Mouse (Mus musculus) midbrain, embryonic 11.5 days (tissue): Measurements from ENCODE around the gene Prr7. TPM values are rescaled to one million over a fixed set of nuclear protein-coding genes. Genes with fewer than 3 reads are reported as not detected.

ENCODE experiments used
- ATAC-seq: fragments of 200-750 bp; cut with Nextera tagmentation; 2 replicates; pipeline ENCODE4 v1.8.0; 2017; ENCODE audit warnings: moderate TSS enrichment, moderate library complexity; ENCODE audit not compliant: low FRiP score
- DNase-seq: peaks from one replicate; pipeline ENCODE4 v3.0.0; 2015; ENCODE audit warnings: low spot score; ENCODE audit errors: missing footprints
- H3K27ac ChIP-seq: fragments of 300-500 bp; sonication (generic); 2 replicates; pipeline ENCODE4 v1.5.1; 2014; ENCODE audit warnings: low read depth, low read length
- H3K27me3 ChIP-seq: fragments of 300-500 bp; sonication (generic); 2 replicates; pipeline ENCODE4 v1.6.1; 2014; ENCODE audit warnings: mild to moderate bottlenecking, low read length, moderate library complexity, mixed read lengths; ENCODE audit not compliant: control insufficient read depth, insufficient read depth
- H3K36me3 ChIP-seq: fragments of 300-500 bp; sonication (generic); 2 replicates; pipeline ENCODE4 v1.6.1; 2014; ENCODE audit warnings: mild to moderate bottlenecking, low read length, moderate library complexity, mixed read lengths; ENCODE audit not compliant: control insufficient read depth, insufficient read depth
- H3K4me1 ChIP-seq: fragments of 300-500 bp; sonication (generic); 2 replicates; pipeline ENCODE4 v1.6.1; 2014; ENCODE audit warnings: low read length; ENCODE audit not compliant: control insufficient read depth, insufficient read depth
- H3K4me2 ChIP-seq: fragments of 300-500 bp; sonication (generic); 2 replicates; pipeline ENCODE4 v1.6.1; 2014; ENCODE audit warnings: mild to moderate bottlenecking, moderate library complexity
- H3K4me3 ChIP-seq: fragments of 300-500 bp; sonication (generic); 2 replicates; pipeline ENCODE4 v1.5.1; 2014; ENCODE audit warnings: low read depth, low read length
- H3K9ac ChIP-seq: fragments of 300-500 bp; sonication (generic); 2 replicates; pipeline ENCODE4 v1.6.1; 2014; ENCODE audit warnings: low read length
- H3K9me3 ChIP-seq: fragments of 300-500 bp; sonication (generic); 2 replicates; pipeline ENCODE4 v1.6.1; 2016; ENCODE audit warnings: low read length; ENCODE audit not compliant: control insufficient read depth
- WGBS: fragments of 180-500 bp; shearing (Covaris S2); extraction: QIAGEN DNeasy Blood & Tissue Kit; methylation state at CpG from one replicate; pipeline ENCODE4 v1.1.7; 2014; 5-methylcytosine and 5-hydroxymethylcytosine counted together
- polyA plus RNA-seq: library from polyadenylated mRNA; unstranded; fragments of >200 nt; fragmentation: Nextera tagmentation; extraction: Ambion mirVana; gene quantifications from 2 replicates; pipeline ENCODE4 v1.2.1, GENCODE M21; 2014

The Prr7 gene
- polyA plus RNA-seq, 1 experiment from 2014 or later, result 3.0 TPM

DNA sequence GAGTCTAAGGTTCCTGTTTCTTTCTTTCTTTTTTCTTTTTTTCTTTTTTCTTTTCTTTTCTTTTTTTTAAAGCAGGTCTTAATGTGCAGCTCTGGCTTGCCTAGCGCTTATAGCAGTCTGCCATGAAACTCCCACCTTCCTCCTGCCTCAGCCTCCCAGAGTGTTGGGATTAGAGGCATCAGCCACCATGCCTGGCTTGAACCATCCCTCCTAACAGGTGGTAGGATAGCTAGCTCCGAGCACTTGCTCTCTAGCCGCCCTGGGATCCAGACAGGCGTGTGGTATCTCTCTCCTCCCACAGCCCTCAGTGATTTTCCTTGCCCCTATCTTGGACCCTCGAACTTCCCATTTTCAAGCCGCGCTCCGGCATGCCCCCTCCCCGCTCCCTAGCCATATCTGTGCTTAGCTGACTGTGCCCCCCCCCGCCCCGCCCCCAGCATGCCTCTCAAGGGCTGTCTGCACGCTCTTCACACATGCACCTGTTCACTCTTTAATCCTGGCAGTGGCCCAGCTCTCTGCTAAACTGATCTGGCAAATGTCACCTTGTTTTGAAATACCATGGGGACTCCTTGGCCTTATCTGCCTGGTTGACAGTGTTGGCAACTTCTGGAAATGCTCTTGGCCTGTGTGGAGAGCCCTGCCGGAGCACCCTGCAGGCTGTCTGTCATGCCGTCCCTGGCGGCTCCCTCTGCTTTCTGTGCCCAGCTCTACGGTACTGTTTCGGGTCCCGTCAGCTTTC, 31.0 kb downstream of the Prr7 start:
- H3K27ac ChIP-seq, result no peak overlapping the region
- H3K9ac ChIP-seq, result peak overlapping the region; percentile 35; the same call in 1 of the 2 replicates
- H3K4me1 ChIP-seq, result peaks cover 19% of the 10 kb centered on the region
- WGBS, result 20% methylated on average over 18 of the region's 18 CpGs
- ATAC-seq (0 out of 2 replicates have a peak, but pooled peaks have one; percentile 16), DNase-seq (peak; percentile 81)
- H3K27me3 ChIP-seq, result no peaks in the 10 kb centered on the region
- no peak overlapping the region for H3K4me3 ChIP-seq
- peaks cover 9% of the 10 kb centered on the region for H3K36me3 ChIP-seq
- H3K9me3 ChIP-seq, result no peaks in the 10 kb centered on the region
- no peak overlapping the region for H3K4me2 ChIP-seq

DNA sequence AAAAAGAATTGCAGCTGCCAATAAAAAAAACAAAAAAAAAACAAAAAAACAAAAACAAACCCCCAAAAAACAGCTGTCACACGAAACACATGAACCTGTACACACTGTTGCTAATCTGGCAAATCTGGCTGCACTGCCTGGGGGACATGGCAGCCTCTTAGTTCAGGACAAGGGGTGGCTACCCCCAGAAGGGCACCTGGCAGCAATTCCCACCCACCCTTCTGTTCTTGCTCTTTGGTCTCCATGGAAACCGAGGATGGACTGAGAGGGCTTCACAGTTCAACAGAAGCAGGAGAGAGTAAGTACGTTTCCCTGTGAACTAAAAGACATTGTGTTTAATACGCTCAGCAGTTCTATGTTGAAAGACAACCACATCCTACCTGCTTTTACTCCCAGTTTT, 31.6 kb downstream of the Prr7 start:
- ATAC-seq (no peak), DNase-seq (no peak)
- H3K4me1 ChIP-seq, result peaks cover 19% of the 10 kb centered on the region
- H3K9ac ChIP-seq, result 0 out of 2 replicates have a peak overlapping the region, but pooled peaks have one; percentile 10
- no peaks in the 10 kb centered on the region for H3K27me3 ChIP-seq
- H3K27ac ChIP-seq, result no peak overlapping the region
- H3K9me3 ChIP-seq, result no peaks in the 10 kb centered on the region
- WGBS, result 17% methylated on average over 4 of the region's 4 CpGs
- H3K4me2 ChIP-seq, result no peak overlapping the region
- no peak overlapping the region for H3K4me3 ChIP-seq
- peaks cover 9% of the 10 kb centered on the region for H3K36me3 ChIP-seq

DNA sequence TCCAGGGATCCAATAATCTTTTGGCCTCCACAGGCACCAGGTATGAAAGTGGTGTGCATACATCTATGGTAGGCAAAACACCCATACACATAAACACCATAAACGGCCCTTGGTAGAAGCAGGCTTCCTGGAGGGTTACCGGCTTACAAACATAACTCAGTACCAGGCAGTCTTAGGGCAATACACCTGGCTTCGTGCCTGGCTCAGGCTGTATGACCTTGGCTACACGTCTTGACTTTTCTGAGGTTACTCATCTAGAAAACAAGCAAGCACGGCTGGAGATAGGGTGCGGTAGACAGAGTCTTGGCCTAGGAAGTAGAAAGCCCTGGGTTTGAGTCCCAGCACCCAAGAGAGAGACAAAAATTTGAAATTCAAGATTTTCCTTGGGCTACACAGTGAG, 32.6 kb downstream of the Prr7 start:
- DNase-seq, result no peak
- no peak overlapping the region for H3K4me3 ChIP-seq
- no peaks in the 10 kb centered on the region for H3K27me3 ChIP-seq
- ATAC-seq, result no peak
- H3K36me3 ChIP-seq, result peaks cover 9% of the 10 kb centered on the region
- peaks cover 19% of the 10 kb centered on the region for H3K4me1 ChIP-seq
- no peak overlapping the region for H3K27ac ChIP-seq
- 88% methylated on average over 6 of the region's 6 CpGs for WGBS
- H3K9me3 ChIP-seq, result no peaks in the 10 kb centered on the region
- no peak overlapping the region for H3K9ac ChIP-seq
- H3K4me2 ChIP-seq, result no peak overlapping the region

DNA sequence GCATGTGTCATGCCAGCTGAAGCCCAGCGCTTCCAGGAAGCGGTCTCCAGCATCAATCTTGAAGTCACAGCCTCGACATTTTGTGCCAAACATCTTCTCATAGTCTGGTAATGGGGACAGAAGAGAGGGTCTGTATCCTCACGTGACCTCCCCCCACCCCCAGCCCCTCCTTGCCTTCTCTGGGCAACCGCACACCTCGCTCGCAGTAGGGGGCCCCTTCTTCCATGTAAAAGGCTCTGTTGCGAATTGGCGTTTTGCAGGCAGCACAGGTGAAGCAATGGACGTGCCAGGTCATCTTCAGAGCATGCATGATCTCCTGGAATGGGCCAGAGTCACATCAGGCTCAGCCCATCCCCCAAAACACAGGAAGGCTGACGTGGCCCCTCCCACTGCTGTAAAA, 34.8 kb downstream of the Prr7 start:
- Histone ChIP-seq H3K4me1 (peaks cover 19% of the 10 kb centered on the region), H3K9me3 (no peaks in the 10 kb centered on the region), H3K4me3 (no peak overlapping the region), H3K4me2 (no peak overlapping the region), H3K36me3 (peaks cover 11% of the 10 kb centered on the region), H3K27ac (no peak overlapping the region), H3K27me3 (no peaks in the 10 kb centered on the region), H3K9ac (no peak overlapping the region)
- ATAC-seq (no peak), DNase-seq (no peak)
- WGBS, result 55% methylated on average over 11 of the region's 11 CpGs

DNA sequence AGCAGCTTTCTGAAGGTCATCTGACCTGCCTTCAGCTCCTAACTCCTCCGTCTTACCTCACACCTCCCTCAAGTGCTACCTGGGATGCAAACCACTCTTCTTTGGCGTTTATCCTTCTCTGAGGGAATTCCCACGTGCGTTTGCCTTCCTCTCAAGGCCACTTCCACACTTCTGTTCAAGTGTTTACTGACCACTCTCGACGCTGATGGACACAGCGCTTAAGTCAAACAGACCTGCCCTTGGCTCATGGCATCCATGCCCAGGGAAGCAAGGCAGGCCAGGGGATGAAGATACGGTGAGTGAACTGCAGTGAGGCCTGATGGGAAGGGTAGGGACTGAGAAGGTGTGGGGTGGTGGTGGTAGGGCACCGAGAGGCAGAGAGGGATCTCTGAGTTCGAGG, 36.5 kb downstream of the Prr7 start:
- H3K27me3 ChIP-seq, result no peaks in the 10 kb centered on the region
- no peak overlapping the region for H3K4me3 ChIP-seq
- no peak overlapping the region for H3K27ac ChIP-seq
- no peak overlapping the region for H3K4me2 ChIP-seq
- ATAC-seq (no peak), DNase-seq (no peak)
- 87% methylated on average over 10 of the region's 10 CpGs for WGBS
- H3K9me3 ChIP-seq, result no peaks in the 10 kb centered on the region
- H3K9ac ChIP-seq, result no peak overlapping the region
- peaks cover 16% of the 10 kb centered on the region for H3K36me3 ChIP-seq
- H3K4me1 ChIP-seq, result peaks cover 9% of the 10 kb centered on the region

DNA sequence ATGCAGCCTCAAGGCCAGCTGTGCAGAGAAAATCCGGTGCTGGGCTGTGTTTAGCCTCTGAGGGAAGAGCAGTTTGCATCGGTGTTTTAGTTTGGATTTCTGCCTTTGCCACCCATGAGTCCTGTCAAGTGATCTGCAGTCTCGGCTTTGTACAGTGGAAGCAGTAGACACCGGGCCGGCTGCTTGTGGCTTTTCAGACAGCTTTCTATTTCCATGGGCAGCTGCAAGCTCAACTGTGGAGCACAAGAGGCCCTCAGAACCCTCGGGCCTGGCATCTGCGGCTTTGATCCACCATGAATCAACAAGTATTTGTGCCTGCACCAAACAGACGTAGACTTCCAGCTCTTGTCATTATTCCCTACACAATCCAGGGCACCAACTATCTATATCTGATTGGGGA, 38.3 kb downstream of the Prr7 start:
- Histone ChIP-seq H3K27ac (no peak overlapping the region), H3K27me3 (no peaks in the 10 kb centered on the region), H3K4me3 (no peak overlapping the region), H3K4me2 (no peak overlapping the region), H3K36me3 (peaks cover 20% of the 10 kb centered on the region), H3K9ac (no peak overlapping the region), H3K4me1 (no peaks in the 10 kb centered on the region), H3K9me3 (no peaks in the 10 kb centered on the region)
- WGBS, result 91% methylated on average over 8 of the region's 8 CpGs
- DNase-seq (no peak), ATAC-seq (no peak)

DNA sequence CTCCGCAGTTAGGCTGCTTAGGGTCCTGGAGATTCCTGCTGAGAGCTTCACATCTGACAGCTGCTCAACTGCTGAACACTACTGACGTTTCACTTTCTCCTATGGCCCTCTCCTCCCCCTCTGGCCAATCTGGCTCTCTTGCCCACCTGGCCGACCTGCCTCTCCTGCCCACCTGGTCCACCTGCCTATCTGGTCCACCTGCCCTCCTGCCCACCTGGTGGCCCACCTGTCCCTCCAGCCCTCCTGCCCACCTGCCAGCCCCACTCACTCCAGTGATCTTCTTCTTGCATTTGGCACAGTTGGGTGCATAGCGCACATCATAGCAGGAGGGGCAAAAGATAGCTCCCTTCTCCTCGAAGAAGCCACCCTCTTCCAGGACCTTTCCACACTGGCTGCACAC, 40.3 kb downstream of the Prr7 start:
- Histone ChIP-seq H3K9me3 (no peaks in the 10 kb centered on the region), H3K36me3 (peaks cover 16% of the 10 kb centered on the region), H3K4me3 (no peak overlapping the region), H3K4me2 (no peak overlapping the region), H3K9ac (no peak overlapping the region), H3K27ac (no peak overlapping the region), H3K4me1 (no peaks in the 10 kb centered on the region), H3K27me3 (no peaks in the 10 kb centered on the region)
- WGBS, result 89% methylated on average over 5 of the region's 5 CpGs
- ATAC-seq (no peak), DNase-seq (no peak)

DNA sequence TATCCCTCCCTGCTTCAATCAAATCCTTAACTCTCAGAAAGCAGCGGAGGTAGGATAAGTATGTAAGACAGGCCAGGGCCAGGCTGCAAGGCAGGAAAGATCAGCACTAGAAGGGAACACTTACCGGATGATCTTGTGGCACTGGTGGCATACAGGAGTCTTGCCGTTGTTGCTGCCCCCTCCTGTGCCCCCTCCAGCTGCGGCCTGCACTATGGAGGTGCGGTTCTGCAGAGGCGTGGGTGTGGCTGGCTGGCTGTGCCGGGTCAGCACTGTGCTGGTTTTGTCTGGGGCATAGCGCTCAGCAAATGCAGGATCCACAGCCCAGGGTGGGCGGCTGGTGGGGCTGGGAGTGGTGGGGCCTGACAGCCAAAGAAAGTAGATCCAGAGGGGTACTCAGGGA, 41.7 kb downstream of the Prr7 start:
- 94% methylated on average over 9 of the region's 9 CpGs for WGBS
- H3K9me3 ChIP-seq, result no peaks in the 10 kb centered on the region
- ATAC-seq, result no peak

DNA sequence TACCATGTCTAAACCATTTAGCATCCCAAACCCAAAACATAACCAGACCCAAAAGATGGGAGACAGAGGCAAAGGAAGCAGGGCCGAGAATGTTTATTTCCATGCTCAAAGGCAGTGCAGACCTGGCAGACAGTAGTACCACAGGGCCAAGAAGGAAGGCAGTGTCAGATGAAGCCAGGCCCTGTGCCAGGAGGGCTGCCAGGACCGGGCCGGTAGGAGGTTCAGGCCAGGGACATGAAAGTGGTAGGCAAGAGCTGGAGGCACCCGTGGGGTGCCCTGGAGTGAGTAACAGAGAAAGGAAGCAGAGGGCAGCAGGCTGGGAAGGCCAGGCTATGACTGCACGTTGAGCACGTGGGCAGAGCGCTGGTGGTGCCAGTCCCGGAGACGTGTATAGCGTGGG, 42.6 kb downstream of the Prr7 start:
- no peaks in the 10 kb centered on the region for H3K27me3 ChIP-seq
- H3K36me3 ChIP-seq, result peaks cover 16% of the 10 kb centered on the region
- no peak overlapping the region for H3K27ac ChIP-seq
- no peak overlapping the region for H3K9ac ChIP-seq
- no peak overlapping the region for H3K4me2 ChIP-seq
- H3K4me1 ChIP-seq, result peaks cover 15% of the 10 kb centered on the region
- DNase-seq (no peak), ATAC-seq (no peak)
- no peaks in the 10 kb centered on the region for H3K9me3 ChIP-seq
- no peak overlapping the region for H3K4me3 ChIP-seq
- 95% methylated on average over 10 of the region's 10 CpGs for WGBS

More for the DNA sequence above, 41.7 kb downstream of the Prr7 start:
- H3K4me1 ChIP-seq, result peaks cover 6% of the 10 kb centered on the region
- H3K27me3 ChIP-seq, result no peaks in the 10 kb centered on the region
- DNase-seq, result no peak
- no peak overlapping the region for H3K4me2 ChIP-seq
- H3K36me3 ChIP-seq, result peaks cover 16% of the 10 kb centered on the region
- no peak overlapping the region for H3K9ac ChIP-seq
- H3K4me3 ChIP-seq, result no peak overlapping the region
- H3K27ac ChIP-seq, result no peak overlapping the region
